Mouse (Mus musculus) testis, postnatal 14 days (tissue): ENCODE measurements around the gene Slc35e2.

ENCODE experiments used
- DNase-seq: peaks from one replicate; pipeline ENCODE4 v3.0.0; 2021; ENCODE audit warnings: low spot score

Slc35e2 gene

DNA sequence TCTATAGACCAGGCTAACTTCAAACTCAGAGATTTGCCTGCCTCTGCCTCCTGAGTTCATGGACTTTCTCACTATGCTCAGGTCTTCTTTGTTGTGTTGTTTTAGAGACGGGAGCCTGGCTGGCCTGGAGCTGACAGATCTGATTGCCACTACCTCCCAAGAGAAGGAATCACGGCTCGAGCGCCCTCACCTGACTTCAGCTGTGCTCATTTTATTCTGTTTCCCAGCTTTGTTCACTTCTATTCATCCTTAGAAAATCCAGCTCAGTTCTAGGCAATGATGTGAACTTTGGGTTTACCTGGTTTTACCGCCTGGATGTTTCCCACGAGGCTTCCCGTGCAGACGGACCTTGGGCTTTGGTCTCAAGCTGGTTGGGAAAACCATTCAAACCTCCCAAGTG, 25.7 kb upstream of the Slc35e2 start:
- no peak for DNase-seq

DNA sequence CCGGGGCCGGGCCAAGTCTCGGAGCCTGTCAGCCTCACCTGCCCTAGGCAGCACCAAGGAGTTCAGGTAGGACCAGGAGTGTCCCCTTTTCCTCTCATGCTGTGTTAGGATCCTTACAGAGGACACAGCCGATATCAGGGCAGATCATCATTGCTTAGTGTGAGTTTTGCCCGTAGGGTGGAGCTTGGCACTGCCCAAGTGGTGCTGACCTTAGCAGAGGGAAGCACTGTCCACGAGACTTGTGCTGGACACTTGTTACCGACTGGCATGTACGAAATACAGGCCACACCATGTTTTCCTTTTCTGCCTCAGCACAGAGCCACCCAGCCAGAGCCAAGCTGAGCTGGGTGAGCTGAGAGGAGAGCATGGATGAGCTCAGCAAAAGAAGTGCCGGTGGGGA, 24.1 kb upstream of the Slc35e2 start:
- no peak for DNase-seq

DNA sequence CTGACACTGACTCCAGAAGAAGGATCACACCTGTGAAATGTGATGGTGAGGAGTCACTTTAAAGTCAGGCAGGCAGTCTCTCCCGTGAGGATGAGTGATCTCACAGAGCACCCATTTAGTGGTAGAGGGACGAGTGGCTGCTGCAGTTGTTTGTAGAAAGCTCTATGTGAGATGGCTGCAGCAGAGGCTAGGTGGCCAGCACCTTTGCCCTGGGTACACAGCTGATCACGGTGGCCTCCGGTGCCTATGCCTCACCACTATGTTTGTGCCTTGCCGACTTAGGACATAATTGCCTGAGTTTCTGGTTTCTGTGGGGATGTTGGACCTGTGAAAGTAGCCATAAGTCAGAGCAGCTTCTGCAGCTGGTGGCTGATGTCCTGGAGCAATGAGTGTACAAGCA, 23.5 kb upstream of the Slc35e2 start:
- DNase-seq: no peak

DNA sequence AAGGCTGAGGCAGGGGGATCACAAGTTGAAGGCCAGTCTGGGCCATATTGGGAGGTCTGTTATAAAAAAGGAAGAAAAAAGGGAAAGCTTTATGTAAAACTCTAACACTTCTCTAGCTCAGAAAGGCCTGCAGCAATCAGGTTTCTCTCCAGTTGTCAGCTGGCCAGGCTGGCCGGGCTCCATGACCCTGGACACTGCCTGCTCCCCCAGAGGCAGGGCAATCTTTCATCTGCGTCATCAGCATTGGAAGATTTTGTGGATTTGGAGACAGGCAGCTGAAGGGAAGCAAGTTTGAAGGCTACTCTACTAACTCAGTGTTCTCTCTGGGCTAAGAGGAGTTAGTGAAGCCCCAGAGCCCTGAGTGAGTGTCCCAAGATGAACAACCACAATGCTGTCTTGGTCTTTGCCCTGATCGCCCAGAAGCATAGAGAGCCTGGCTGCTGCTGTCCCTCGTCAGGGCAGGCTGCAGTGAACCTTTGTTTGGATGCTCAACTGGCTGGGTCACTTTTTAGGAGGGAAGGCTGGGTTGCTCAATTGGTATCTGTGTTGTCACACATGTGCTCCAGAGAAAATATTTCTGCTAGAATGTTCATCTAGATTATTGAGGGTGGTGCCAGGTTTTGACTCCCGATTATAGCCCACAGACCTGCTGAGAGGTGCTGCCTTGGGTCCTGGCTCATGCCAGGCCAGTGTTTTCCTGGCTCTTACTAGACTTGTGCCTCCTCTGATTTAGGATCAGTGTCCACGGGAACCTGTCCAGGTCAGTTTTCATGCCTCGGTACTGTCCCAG, 22.7 kb upstream of the Slc35e2 start:
- DNase-seq: peak; percentile 75

DNA sequence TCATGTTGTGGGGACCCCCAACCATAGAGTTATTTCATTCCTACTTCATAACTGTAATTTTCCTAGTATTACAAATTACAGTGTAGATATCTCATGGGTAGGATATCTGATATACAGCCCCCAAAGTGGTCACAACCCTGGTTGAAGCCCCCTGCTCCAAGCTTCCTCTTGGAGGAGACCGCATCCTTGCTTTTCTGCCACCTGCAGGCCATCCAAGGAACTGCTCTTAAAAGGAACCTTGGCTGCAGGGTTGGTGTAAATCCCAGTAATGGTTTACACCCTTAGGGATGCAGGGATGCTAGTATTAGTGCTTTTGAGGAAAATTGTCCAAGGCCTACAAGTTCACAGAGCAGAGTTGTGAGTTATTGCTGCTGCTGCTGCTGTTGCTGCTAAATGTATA, 20.8 kb upstream of the Slc35e2 start:
- DNase-seq: no peak

DNA sequence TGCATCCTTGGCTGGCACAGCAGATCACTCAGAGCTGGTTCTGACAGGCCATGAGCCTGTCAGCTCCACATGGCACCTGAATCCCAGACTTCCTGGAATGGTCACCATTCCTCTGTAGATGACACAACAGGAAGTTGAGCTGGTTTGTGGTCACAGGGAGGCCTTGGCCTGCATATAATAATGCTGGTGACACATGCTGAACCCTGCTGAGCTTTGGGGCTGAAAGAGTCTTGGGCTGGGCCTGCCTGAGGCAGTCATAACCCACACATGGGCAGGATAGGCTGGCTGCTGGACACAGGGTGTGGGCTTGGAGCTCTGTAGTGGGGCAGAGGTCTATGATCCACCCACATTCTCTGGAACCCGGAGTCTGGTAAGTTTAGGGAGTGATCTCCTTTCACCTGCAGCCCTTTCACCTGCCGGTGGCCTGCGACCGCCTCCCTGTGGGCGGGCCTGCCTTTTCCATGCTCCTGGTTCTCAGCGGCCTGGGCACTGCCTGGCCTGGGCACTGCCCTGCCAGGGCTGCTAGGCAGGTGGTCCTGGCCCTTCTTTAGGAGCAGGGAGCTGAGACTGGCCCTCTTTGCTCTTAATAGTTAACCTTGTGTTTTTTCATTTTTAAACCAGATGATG, 18.8 kb upstream of the Slc35e2 start:
- DNase-seq: no peak

DNA sequence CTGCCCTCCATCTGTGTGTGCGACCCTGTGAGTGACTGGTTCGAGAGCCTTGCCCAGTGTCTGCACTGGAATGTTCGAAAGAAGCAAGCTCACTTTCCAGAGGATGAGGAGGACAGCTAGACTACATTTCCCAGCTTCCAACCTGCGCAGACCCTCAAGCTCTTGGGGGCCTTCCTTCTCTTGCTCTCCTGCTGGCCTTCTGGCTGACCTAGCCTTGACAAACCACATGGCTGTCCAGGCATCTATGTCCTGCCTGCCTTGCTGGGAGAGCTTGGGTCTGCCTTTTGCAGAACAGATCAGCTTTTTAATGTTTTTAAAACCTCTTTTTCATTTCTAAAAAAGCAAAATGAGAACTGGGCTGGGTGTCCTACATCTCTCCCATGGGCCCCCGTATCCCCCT, 11.9 kb upstream of the Slc35e2 start:
- DNase-seq: no peak

DNA sequence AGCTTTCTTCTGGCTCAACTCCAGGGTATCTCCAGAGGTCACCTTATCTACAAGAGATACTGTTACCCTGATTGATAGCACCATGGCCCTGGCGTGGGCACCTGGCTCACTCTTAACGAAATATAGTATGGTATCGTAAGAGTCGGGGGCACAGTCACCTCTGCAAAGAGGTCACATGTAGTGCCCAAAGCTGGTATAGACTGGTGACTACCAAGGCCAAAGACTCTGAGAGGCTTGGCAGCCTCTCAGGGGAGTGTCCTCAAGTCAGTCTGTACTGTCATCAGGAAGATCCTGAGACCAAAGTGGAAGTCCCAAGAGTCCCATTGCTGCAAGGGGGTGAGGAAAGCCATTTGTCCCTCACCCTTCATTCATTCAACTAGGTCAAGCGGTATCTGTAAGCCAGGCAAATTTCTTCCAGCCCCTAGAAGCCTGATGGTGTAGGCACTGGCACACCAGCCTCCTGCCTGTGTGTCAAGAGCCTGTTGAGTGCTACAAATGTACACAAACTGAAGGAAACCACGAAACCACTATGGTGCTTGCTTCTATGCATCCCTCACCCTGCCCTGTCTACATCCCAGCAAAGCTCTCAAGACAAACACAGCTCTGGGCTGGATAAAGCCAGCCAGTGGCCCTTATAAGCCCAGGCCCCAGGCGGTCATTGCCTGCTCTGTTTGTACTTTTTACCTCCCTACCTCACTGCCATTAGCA, 10.1 kb upstream of the Slc35e2 start:
- no peak for DNase-seq

DNA sequence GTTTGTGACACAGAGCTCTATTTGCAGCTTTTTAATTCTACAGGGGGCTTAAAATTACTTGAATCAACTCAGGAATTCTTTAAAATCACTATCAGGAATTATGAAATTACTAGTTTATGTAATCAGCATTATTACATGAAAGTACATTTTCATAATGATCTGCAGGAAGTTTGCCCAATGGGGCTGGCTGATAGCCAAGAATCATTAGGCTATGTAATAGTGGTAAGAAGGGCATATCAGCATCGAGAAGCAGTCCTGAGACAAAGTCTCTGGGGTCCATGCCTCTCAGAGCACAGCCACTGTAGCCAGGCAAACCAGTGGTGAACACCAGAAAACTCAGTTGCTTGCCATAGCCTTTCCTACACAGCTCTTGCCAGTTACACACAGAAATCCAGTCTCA, 7.4 kb upstream of the Slc35e2 start:
- no peak for DNase-seq

DNA sequence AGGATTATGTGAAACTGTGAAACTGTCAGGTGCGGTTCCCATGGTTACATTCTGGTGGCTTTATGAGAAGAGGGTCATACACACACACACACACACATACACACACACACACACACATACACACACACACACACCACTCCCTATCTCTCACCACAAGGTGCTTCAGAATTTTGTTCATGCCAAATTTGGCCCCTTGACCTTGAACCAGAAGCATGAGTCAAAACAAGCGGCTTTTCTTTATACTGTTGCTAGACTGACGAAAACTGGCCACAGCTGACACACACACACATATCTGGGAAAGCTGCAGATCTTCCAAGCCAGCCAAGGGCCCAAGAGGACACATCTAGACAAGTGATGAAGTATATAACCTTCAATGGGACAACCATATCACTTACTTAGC, 5.4 kb upstream of the Slc35e2 start:
- no peak for DNase-seq

DNA sequence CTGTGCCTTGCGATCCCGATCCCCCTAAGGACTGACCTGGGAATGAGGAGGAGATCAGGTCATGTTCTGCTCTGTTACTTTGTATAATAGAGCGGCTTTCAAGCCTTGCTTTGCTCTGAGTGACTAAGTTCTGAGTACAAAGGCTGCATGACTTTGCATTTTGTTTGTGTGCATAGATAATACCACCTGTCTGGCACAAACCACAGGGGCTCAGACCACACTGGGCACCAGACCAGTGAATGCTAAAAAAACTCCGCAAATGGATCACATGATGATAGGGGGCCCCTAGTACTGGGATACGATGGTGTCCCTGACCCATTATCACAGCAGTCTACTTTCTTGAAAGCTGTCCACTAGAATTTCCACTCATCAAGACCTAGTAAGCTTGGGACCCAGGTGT, 4.6 kb upstream of the Slc35e2 start:
- DNase-seq: no peak

DNA sequence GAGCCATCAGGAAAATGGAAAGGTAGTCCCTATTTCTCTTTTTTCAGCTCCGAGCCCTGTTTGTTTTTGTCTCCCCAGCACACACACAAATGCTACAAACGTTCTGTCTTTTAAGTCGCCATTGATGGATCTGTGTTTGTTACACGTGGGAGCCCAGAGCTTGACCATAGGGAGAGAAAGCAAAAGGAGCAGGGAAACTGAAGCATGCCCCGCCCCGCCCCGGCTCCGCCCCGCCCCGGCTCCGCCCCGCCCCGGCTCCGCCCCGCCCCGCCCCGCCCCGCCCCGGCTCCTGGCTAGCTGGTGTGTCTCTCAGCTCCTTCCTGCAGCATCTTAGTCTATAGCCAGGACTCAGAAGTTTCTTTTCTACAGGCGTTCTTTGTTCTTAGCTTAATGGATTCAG, 2.7 kb upstream of the Slc35e2 start:
- no peak for DNase-seq

DNA sequence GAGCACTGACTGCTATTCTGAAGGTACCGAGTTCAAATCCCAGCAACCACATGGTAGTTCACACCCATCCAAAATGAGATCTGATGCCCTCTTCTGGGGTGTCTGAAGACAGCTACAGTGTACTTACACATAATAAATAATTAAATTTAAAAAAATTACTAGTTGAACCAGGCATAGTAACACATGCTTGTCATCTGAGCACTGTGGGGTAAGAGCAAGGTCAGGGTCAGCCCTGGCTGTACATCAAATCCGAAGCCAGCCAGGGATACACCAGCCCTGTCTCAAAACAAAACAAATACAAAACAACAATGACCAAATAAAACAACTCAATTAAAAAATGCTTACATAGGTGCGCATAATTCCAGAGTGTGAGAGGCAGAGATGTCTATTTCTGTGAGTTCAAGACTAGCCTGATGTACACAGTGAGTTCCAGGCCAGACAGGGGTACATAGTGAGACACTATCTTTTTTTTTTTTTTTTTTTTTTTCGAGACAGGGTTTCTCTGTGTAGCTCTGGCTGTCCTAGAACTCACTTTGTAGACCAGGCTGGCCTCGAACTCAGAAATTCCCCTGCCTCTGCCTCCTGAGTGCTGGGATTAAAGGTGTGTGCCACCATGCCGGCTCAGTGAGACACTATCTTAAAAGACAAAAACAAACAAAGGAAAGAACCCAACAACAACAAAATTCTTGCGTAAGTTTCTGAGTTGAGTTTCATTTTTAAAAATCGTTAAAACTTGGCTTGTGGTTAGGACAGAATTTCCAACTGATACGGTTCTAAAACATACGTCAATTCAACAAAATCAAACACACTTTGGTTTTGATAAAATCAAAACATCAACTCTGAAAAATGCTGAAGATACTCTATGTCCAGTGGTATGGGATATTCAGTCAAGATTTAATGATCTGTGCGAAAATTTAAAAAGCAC, 1.1 kb upstream of the Slc35e2 start:
- no peak for DNase-seq

DNA sequence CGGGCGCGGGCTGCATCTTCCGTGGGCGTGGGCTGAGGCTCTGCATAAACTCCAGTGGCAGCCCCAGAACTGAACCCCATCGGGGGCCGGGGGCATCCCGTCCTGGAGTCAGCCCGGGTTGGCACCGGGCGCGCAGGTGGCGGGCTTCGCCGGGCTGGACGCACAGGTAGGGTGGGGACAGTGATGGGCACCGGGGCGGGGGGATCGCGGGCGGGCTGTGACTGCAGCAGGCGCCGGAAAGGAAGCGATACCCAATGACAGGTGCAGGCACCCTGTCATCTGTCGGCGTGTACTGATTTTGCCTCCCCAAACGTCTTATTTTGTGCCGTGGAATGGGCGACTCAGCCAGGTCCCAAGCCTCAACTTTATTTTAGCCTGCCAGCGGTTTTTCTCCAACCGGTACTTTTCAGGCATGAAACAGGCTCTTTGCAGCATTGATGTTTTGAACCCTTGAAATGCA, 811 bp downstream of the Slc35e2 start:
- DNase-seq: no peak

DNA sequence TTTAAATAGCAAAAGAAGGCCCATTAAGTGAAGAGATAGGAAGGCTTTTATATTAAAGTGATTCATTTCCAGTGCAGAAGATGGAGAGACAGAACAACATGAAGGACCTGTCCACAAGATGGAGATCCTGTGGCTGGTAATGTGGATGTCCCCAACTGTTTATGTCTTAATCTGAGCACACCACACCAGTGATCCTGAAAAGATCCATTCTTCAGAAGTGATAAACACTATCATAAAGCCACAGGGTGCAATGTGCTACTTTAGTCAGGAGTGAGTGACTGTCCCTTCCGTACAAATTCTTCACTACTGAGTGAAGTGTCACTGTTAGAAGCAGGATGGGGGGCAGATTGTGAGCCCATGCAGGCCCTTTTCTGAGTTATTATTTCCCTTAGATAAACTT, 1.5 kb downstream of the Slc35e2 start:
- no peak for DNase-seq

DNA sequence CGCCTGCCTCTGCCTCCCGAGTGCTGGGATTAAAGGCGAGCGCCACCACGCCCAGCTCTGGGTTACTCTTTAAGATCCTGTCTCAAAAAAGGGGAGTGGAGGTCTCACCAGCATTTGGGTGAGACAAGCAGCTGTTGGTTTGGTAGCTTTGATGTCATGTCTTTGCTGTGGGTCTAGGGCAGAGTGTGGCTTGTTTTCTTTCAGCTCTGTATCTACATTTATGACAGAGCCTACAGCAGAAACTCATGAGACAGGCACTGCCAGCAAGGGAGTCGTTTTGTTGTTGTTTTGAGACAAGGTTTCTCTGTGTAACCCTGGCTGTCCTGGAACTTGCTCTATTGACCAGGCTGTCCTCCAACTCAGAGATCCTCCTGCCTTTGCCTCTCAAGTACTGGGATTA, 2.6 kb downstream of the Slc35e2 start:
- DNase-seq: no peak

DNA sequence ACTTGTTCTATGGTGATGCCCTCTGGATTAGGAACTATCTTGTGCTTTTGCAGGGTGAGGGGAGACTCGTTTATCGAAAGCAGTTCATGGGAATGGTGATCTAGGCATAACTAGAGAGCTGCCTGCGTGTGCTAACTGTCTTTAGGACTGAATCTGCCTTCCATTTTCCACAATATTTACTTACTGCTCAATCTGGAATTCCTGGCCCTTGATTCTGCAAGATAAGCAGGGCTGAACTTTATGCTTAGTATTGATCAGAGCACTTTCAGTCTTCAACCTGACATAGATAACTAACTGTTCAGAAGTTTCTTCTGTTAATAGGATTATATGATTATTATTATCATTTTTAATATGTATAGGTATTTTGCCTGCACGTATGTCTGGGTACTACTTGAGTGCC, 3.9 kb downstream of the Slc35e2 start:
- DNase-seq: no peak

DNA sequence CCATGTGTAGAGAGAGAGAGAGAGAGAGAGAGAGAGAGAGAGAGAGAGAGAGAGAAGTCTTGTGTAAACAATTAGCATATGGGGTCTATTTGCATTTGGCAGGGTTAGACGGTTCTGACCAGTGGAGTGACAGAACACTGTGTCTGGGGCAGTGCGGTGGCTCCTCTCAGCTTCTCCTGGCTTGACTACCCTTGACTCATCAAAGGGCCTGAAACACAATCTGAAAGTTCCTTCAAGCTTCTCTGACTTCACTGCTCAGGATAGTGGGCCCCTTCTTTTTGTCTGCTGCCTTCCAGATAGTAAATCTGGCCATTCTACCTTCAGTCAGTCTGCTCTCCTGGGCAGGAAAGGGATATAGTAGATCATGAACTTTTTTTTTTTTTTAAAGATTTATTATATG, 5.6 kb downstream of the Slc35e2 start:
- no peak for DNase-seq

DNA sequence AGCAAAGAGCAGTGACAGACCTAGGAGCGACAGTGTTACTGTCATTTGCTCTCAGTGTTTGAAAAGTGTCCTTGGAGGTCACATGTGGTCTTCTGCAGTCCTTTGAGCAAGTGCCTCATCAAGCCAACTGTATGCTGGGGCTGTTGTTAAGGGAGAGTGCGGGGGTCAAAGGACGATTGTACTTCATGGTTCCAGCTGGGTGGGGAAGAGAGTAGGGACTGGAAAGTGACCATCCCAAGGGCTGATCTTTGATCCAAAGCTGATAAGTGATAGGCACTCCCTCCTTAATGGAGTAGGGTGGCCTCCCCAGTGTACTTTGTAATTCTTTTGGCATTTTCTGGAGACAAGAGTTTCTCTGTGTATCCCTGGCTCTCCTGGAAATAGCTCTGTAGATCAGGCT, 10.6 kb downstream of the Slc35e2 start:
- no peak for DNase-seq

DNA sequence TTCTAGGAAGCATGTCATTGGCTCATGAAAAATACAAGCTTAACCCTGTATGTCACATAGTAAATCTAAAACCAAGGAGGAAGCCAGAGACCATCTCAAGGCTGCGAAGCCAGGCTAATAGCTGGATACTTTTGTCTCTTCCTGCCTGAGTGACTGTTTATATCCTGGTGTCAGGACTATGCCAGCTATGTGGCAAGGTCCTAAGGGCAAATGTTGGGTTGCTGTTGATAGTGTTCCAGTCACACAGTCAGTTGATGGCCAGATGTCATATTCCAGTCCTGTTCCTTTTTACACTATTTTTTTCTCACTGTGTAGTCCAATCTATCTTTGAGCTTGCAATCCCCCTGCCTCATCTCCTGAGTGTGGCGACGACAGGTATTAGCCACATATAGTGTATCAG, 12.0 kb downstream of the Slc35e2 start:
- DNase-seq: no peak

DNA sequence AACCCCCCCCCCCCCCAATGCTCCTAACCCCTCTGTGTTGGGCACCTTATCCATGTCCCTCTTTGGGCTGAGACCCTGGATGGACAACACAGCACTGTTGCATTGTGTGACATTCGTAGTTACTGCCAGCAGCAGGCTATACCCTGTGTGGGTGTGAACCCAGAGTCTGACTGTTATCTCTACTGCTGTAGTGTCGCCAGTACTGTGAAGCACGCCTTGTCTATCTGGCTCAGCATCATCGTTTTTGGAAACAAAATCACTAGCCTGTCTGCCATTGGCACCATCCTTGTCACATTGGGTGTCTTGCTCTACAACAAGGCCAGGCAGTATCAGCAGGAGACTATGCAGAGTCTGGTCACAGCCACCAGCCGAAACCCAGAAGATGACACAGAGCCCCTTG, 17.1 kb downstream of the Slc35e2 start:
- DNase-seq: peak; percentile 16
